8 mouse cellular contexts compared by ENCODE assay signal in the genomic region with DNA sequence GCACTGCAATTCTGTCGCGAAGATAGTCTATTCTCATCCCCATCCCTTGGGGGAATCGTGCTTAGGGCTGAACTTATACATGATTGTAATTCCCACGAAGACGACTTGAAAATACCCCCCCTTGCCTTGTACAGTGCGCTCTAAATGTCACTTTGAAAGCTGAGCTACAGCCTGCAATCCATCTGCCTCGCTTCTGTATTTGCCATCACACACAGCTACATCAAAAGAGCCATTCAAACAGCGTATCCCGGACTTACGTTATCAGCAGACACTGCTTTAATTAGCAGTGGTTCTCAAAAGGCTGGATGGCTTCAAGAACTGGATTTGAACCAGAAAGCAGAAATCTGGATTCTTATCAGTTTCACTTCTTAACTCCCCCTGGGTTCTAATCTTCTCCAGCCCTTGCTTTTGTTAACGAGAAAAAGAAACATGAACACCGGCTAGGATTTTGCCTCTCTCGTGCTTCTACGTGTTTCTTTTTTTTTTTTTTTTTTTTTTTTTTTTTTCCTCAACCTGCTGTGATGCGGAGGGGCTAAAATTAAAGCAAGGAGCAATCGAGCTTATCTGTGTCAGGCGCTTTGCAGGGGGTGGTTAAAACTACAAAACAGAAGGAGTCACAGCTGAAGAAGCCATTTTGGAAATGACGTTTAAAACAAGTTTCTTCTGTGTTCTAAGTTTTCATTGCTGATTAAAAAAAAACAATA. TPM values are rescaled to one million over a fixed set of nuclear protein-coding genes. Genes with fewer than 3 reads are reported as not detected.
DNase-seq lines count a peak whose midpoint lies in the region; ATAC-seq and TF ChIP-seq lines count a peak whose summit lies in the region.

No protein-coding gene starts in this region.

- TF ChIP-seq CTCF in cerebellum, adult 2 months (IDR thresholded peaks at IDR 0.05; ENCODE audit: borderline replicate concordance, insufficient read depth, low read depth, low read length), result no peak

- H3K27me3 ChIP-seq in cerebellum, adult 2 months (ENCODE audit: control insufficient read depth, insufficient read depth, low read length), result no peaks in the 10 kb centered on the region
- H3K27me3 ChIP-seq in heart, embryonic 14.5 days (ENCODE audit: control insufficient read depth, insufficient read depth, low read length), result no peaks in the 10 kb centered on the region

- H3K36me3 ChIP-seq in heart, embryonic 14.5 days (ENCODE audit: control insufficient read depth, insufficient read depth, low read length), result peaks cover 3% of the 10 kb centered on the region; the same call in 1 of the 2 replicates

- ATAC-seq in cerebellum, adult (ENCODE audit: insufficient number of reproducible peaks, low FRiP score, low TSS enrichment), result no peak
- peak; percentile 54; the same call in 1 of the 2 replicates for ATAC-seq in heart, embryonic 14.5 days (ENCODE audit: insufficient number of reproducible peaks, insufficient read depth, low FRiP score, low read depth)
- no peak for ATAC-seq in CD4-positive, CD25-positive, alpha-beta regulatory T cell, adult 4 months

- peak overlapping the region; percentile 68 for H3K9ac ChIP-seq in heart, embryonic 14.5 days (ENCODE audit: low read length)

- no peaks in the 10 kb centered on the region for H3K4me1 ChIP-seq in cerebellum, adult 2 months (ENCODE audit: control insufficient read depth, insufficient read depth, low read length)
- peaks cover 14 to 37% of the 10 kb centered on the region in 2 experiments for H3K4me1 ChIP-seq in heart, embryonic 14.5 days (ENCODE audit: control insufficient read depth in 2 of 2, insufficient read depth in 2 of 2, low read length in 2 of 2)

- no peak for TF ChIP-seq POLR2A in cerebellum, adult 2 months (IDR thresholded peaks at IDR 0.05; ENCODE audit: borderline replicate concordance, insufficient read depth, low read length)

- H3K9me3 ChIP-seq in heart, embryonic 14.5 days (ENCODE audit: control insufficient read depth, low read length), result no peaks in the 10 kb centered on the region

- H3K4me3 ChIP-seq in cerebellum, adult 2 months (replicated peaks; ENCODE audit: insufficient read depth, low read depth, low read length), result peak overlapping the region; percentile 51
- H3K4me3 ChIP-seq in heart, embryonic 14.5 days (ENCODE audit: control insufficient read depth in 1 of 2, insufficient read depth in 1 of 2, low read depth in 1 of 2, low read length in 2 of 2), result peak overlapping the region; percentile 13 to 25; a peak in 3 of 4 replicates

- no peak overlapping the region; the same call in 1 of the 2 replicates for H3K27ac ChIP-seq in cerebellum, adult 2 months (ENCODE audit: insufficient read depth, low read length)
- H3K27ac ChIP-seq in heart, embryonic 14.5 days (replicated peaks in 1 of 2; ENCODE audit: control insufficient read depth in 1 of 2, insufficient read depth in 1 of 2, low read depth in 2 of 2, low read length in 2 of 2), result peak overlapping the region; percentile 84 to 86

- WGBS in cerebellum, adult 2 months, result 4% methylated on average over 18 of the region's 18 CpGs
- WGBS in heart, embryonic 14.5 days, result 7% methylated on average over 18 of the region's 18 CpGs

- peak; percentile 15 to 24 for DNase-seq in cerebellum, adult 2 months
- DNase-seq in brain, adult 2 months (ENCODE audit: low read depth, low spot score), result peak; percentile 86
- DNase-seq in left cerebral cortex, adult 8-10 months (ENCODE audit: low spot score in 2 of 2), result peak; percentile 32 to 45
- peak; percentile 38 for DNase-seq in right cerebral cortex, postnatal 25 days
- DNase-seq in ovary, postnatal 10 days (ENCODE audit: low spot score), result no peak

- H3K4me2 ChIP-seq in heart, embryonic 14.5 days (ENCODE audit: low read length), result peak overlapping the region; percentile 66

RNA-seq across cellular contexts. Expression of gene Mlip, which starts 12.5 kb away (rescaled TPM):
- polyA plus RNA-seq in cerebellum, adult 2 months (2012; rRNA removed), result 3.9 and 4.6 TPM in 2 replicates
- polyA plus RNA-seq in heart, embryonic 14.5 days (2014; fragmentation: Nextera tagmentation; extraction: Ambion mirVana), result 109 and 113 TPM in 2 replicates
- total RNA-seq in left cerebral cortex, adult 8-10 months (2022), result 100 to 1,000 TPM; 113 to 133 (median 118) TPM
- under 1 TPM in 1 of 2 experiments, not detected in 1; 0.15 TPM for polyA plus RNA-seq in CD4-positive, CD25-positive, alpha-beta regulatory T cell, adult 4 months (2017; shearing (Covaris generic))

Comparison
In these comparisons a context has a peak if more than half of its experiments do, and no peak if none do; other contexts are left out.
1. RNA of gene Mlip, which starts 12.5 kb away (polyA plus RNA-seq): 109 to 113 TPM in heart, embryonic 14.5 days; 3.9 to 4.6 TPM in cerebellum, adult 2 months and 0.15 TPM in CD4-positive, CD25-positive, alpha-beta regulatory T cell, adult 4 months; every median in the first group is over 10 times any median in the second.